Mouse (Mus musculus): ENCODE data around the gene Tagln3.

Tagln3 gene

DNA sequence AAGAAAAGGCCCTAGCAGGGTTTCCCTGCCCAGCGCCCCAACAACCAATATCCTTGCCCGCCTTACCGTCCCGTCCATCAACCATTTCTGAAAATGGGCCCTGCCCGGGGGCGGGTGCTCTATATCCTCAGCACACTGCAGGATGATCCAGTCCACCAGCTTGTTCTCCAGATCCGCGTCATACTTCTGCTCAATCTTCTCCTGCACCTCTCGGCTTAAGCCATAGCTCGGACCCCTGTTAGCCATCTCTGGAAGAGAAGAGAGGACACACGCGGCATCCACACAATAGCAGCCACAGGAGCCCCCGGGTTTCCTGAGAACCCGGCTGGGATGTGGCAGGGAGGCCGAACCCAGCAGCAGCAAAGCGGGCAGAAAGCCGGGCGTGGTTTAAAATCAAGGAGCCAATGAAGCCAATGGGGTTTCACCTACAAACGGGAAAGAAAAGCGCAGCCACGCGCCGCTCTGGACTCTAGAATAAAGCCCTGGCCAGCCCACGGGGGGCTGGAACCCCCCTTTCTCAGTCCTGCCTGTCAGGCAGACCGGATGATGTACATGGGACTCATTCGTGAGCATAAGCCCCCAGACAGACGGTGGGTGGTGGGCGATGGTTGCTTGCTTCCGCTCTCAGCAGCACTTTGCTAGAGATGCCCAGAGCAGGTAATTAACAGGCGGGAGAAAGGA, at the start of gene Tagln3:
Gene Tagln3 (minus strand): TSS at position 548 of the 681 bp plus-strand sequence.
- DNase-seq: peak; percentile 74

- DNase-seq: no peak
These were observed 46.5 kb upstream of the Tagln3 start for GRCm38 (mm10) chr16:45770914-45771313.

- no peak for DNase-seq
These were observed 43.6 kb upstream of the Tagln3 start for GRCm38 (mm10) chr16:45767853-45768640.

- no peak for DNase-seq
These were observed 43.0 kb upstream of the Tagln3 start for GRCm38 (mm10) chr16:45767434-45767833.

GRCm38 (mm10) chr16:45765801-45766494, 41.5 kb upstream of the Tagln3 start:
- no peak for DNase-seq

DNA sequence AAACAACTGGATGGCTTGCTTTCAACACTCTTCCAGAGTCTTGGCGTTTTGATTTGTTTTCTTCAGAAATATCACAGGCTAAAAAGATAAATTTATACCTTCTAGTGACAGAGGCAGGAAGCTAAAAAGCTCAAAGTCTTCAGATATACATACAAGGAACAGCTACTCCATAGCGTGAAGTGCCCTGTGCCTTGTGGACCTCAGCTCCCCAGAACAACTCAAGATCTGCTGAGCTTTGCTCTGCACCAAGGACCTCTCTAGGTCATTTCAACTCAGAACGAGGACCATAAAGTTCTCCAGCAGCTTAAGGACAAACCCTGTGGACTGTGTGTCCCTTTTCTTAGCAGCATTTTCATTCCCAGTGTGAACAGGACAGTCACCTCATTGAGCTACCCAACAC, 40.7 kb upstream of the Tagln3 start:
- no peak for DNase-seq

DNA sequence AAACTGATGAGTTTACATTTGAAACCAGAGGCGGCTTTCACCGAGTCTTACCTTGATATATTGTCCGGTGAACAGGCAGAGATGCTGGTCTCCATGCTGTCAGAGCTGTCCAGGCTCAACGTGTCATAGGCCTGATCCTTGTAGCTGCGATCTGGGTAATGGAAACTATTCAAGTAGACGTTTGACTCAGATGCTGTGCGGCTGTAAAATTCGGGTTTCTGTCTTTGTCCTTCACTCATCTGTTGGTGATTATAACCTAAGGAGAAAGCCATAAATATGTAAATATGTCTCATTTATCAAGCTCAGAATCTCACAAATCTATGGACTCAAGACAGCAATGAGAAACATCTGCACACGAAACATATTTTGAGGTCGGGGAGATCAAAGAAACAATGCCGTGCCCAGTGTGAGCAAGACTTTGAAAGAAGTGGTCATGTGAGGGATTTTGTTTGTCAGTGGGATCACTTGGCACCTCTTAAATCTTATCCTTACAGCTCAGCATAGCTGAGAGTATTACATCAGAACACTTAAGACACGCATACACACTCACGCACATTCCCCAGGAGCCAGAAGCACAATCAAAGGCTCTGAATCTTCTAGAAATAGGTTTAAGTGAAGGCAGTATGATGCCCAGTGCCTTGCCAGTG, 38.6 kb upstream of the Tagln3 start:
- DNase-seq: no peak

GRCm38 (mm10) chr16:45761425-45761824, 37.0 kb upstream of the Tagln3 start:
- no peak for DNase-seq

GRCm38 (mm10) chr16:45758726-45759269, 34.4 kb upstream of the Tagln3 start:
- no peak for DNase-seq

DNA sequence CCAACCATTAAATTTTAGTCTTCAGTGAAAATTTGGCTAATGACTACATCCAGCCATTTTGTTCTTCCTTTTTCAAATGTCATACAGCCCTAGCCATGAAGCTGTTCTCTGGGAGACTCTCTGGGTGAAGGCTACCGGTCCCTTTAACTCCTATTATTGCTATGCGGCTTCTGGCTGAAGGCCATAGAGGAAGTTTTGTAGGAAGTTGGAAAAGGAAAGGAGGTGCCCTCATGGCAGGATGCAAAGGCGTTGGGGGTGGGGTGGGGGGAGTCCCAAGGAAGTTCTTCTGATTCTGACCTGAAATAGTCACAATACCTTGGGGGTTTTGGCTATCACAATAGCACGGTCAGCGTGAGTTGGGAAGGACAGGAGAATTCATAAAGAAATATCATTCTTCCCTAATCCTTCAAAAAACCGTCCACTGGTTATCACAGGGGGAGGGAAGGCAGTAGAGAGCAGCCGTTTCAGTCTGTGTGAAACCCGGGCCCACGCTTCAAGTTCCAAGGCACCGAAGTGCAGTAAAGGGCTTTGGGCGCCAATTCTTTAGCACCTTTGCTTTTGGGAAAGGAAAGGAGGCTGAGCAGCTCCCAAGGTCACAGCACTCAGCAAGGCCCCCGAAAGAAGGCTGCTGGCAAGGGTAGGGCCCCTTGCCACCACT, 33.1 kb upstream of the Tagln3 start:
- no peak for DNase-seq

DNA sequence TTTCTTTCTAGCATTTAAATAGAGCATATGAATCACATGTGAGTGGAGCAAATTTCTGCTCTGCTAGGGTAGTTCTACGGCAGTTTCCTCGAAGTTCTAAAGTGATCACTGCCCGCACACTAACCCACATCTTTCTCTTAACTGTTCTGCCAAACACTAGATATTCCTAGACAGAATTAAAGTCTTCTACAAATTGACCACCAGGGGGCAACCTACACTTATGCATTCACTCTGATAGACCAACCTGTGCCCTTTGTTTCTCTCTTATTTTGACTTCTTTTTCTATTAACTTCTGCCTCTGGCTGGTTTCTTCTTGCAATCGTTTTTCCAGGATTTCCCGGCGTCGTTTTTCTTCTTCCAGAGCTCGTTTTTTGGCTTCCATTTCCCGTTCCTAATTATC, 32.4 kb upstream of the Tagln3 start:
- no peak for DNase-seq

- DNase-seq: no peak
These were observed 19.3 kb upstream of the Tagln3 start for GRCm38 (mm10) chr16:45743591-45744144.

GRCm38 (mm10) chr16:45742615-45743476, 18.4 kb upstream of the Tagln3 start, which contains the start of gene Abhd10:
Abhd10 (minus strand) TSS chr16:45742955.
- peak; percentile 99 for DNase-seq

GRCm38 (mm10) chr16:45737880-45738279, 13.5 kb upstream of the Tagln3 start:
- no peak for DNase-seq

DNA sequence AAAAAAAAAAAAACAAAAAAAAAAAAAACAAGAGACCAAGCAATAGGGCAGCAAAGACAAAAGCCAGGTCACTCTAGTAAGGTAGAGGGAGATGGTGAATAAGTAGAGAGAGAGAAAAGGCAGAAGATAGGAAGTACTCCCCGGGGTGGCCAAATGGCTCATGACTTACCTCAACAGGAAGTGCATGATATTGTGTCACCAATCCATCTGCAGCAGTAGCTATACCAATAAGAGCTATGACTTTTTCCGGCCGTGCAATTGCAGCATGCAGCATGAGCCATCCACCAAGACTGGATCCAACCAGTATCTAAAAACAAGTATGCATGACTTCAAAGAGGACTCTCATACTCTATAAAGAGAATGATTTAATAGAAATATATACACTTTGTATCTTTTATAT, 12.3 kb upstream of the Tagln3 start:
- DNase-seq: no peak

GRCm38 (mm10) chr16:45729163-45729562, 4.8 kb upstream of the Tagln3 start:
- DNase-seq: no peak

DNA sequence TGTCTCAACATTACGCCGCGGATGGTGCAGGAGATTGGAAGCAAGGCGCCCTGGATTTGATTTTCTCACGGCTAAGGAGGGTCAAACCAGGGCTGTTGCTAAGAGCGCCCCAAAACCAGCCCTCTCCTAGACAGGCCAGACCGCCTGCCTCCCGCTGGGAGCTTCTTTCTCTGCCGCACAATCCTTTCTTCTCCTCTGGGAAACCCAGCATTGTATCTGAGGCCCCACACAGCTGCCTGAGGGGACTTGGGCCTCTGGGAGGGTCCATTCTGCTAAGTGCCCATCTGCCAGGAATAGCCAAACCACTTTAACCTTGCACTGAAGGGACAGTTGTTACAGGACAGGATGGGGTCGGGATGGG, 314 bp upstream of the Tagln3 start:
- DNase-seq: no peak

DNA sequence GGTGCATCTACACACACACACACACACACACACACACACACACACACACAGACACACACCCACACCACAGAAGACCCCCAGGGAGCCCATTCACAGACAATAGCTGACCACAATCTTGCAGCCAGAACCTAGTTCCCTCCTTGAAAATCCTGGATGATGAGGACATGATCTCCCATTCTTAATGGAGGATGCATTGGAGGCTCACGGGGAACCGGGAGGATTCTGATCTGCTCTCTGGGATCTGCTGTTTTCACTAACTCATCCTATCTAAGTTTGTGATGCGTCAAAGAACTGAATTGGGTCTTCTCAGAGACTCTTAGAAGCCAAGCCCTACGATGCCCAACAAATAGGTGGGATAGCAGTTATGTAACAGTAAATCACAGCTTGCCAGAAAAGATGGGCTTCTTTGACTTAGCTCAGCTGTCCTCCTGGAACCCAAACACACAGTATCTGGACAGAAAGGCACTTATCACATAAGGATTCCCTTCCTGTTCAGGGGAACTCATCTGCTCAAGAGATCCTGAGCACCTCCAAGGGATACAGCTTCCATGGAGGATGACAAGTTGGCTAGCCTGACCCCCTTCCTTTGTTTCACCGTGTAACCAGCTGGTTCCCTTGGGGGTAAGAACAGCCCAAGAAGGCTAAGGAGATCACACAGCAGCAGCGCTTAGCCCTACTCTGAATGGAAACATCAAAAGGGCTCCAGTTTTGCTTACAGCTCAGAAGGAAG, 1.1 kb downstream of the Tagln3 start:
- DNase-seq: no peak

DNA sequence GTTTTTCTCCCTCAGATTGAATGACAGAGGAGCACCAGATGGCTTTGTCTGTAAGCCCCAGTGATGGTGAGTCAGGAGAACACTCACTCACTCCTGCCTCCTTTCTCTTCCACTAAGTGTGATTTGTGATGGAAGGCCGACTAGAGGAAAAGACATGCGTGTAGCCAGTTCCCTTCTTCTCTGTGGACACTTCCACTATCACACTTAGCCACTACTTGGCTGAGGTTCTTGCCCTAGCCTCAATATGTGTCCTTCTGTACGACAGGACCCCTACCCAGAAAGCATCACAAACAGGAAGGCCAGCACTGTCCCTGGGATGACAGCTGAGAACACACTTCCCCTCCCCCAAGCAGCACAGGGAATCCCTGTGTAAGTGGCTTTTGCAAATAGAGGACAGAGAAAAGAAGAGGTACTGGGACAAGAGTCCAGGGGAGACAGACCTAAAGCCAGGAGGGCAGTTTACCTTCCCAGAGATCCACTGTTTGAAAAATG, 1.9 kb downstream of the Tagln3 start:
- DNase-seq: no peak

DNA sequence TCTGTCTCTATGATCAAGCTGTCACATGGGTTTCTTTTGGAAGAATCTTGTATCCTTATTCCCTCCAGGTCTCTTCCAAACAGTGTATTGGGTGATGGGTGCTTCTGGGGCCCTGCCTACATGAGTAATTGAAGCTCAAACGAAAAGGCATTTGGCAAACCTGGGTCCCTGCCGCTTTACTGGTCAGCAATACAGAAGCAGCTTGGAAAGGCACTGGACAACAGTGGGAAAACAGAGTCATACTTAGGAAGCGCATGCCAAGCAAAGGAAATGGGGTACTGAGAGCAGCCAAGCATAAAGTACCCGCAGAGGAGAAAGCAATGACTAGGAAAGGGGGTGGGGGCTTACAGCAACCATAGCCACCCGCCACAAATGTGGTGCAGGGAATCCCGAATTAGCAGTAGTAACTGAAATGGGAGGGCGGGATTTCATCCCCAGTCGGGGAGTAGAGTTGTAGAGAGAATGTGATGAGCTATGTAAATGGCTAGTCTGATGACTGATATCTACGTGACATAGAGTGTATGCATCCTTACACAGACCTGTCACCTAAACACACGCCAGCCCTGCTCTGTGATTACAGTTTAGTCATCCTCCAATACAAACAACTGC, 4.3 kb downstream of the Tagln3 start:
- no peak for DNase-seq

Measured in right cerebral cortex, postnatal 4 days (tissue).